Mouse (Mus musculus) lung, embryonic 16.5 days (tissue): ENCODE measurements at regions not wholly inside any gene's neighbourhood (a gene's known extent, or its start where the extent isn't known, plus 50 kb on each side); places are given as distances from the start of the nearest gene placed in this dataset.

ENCODE experiments used
- ATAC-seq: fragments of 200-750 bp; cut with Nextera tagmentation; 2 replicates; pipeline ENCODE4 v1.8.0; 2017; ENCODE audit warnings: low read depth, mild to moderate bottlenecking, moderate library complexity
- H3K27ac ChIP-seq: fragments of 300-500 bp; sonication (generic); 2 replicates; pipeline ENCODE4 v1.5.1; 2014; ENCODE audit warnings: mild to moderate bottlenecking, control low read depth, low read length
- H3K27me3 ChIP-seq: fragments of 300-500 bp; sonication (generic); 2 replicates; pipeline ENCODE4 v1.6.1; 2014; ENCODE audit warnings: low read depth, low read length, mixed read lengths; ENCODE audit not compliant: control insufficient read depth, insufficient read depth
- H3K36me3 ChIP-seq: fragments of 300-500 bp; sonication (generic); 2 replicates; pipeline ENCODE4 v1.6.1; 2014; ENCODE audit warnings: low read length; ENCODE audit not compliant: control insufficient read depth, insufficient read depth
- H3K4me1 ChIP-seq: fragments of 300-500 bp; sonication (generic); replicated peaks from 2 replicates; pipeline ENCODE4 v1.6.1; 2014; ENCODE audit warnings: low read length, mixed read lengths; ENCODE audit not compliant: control insufficient read depth, insufficient read depth
- H3K4me2 ChIP-seq: fragments of 300-500 bp; sonication (generic); 2 replicates; pipeline ENCODE4 v1.6.1; 2014; ENCODE audit warnings: low read depth, low read length, control low read depth
- H3K4me3 ChIP-seq: fragments of 300-500 bp; sonication (generic); 2 replicates; pipeline ENCODE4 v1.5.1; 2014; ENCODE audit warnings: mild to moderate bottlenecking, low read length, control low read depth
- H3K9ac ChIP-seq: fragments of 300-500 bp; sonication (generic); 2 replicates; pipeline ENCODE4 v1.6.1; 2014; ENCODE audit warnings: low read length, control low read depth
- H3K9me3 ChIP-seq: fragments of 300-500 bp; sonication (generic); 2 replicates; pipeline ENCODE4 v1.6.1; 2016; ENCODE audit warnings: low read length; ENCODE audit not compliant: control insufficient read depth
- WGBS: fragments of 180-500 bp; shearing (Covaris S2); extraction: QIAGEN DNeasy Blood & Tissue Kit; methylation state at CpG from one replicate; pipeline ENCODE4 v1.1.7; 2014; 5-methylcytosine and 5-hydroxymethylcytosine counted together

DNA sequence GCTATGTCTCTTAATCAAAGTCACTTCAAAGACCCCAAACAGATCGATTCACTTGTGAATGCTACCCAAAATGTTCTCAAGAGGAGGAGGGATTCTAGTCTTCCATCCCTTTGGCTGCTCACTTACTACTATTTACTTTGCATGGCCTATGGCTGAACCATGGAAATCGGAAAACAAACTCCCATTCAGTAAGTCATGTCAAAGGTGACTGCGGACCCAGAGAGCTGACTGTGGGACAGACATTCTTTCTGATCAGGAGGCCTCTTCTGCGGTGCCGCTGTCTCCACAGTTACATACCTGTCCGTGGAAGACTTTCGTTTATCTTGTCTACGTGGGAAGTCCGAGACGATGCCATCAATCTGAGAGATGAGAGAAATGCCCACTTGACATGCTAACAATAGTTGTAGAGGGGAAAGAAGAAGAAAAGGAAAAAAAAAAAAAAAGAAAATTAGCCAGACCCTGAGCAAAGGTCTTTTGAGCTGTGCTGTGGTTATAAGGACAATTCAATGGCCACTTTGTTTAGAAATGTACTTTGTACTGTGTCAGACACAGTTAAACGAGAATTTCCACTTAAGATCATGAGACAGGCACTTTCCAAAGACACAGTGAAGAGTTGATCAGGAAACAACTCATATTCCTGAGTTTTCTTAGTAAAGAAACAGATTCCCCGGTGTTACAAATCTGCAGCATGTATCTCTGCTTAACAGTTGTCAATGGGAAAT, 92.7 kb downstream of the Olig3 start:
- H3K4me1 ChIP-seq, result no peaks in the 10 kb centered on the region
- H3K9ac ChIP-seq, result no peak overlapping the region
- no peak overlapping the region for H3K27ac ChIP-seq
- no peaks in the 10 kb centered on the region for H3K9me3 ChIP-seq
- no peak overlapping the region for H3K4me2 ChIP-seq
- 46% methylated on average over 12 of the region's 12 CpGs for WGBS
- peaks cover 2% of the 10 kb centered on the region; the same call in 1 of the 2 replicates for H3K27me3 ChIP-seq
- no peak for ATAC-seq
- no peaks in the 10 kb centered on the region for H3K36me3 ChIP-seq
- no peak overlapping the region for H3K4me3 ChIP-seq

DNA sequence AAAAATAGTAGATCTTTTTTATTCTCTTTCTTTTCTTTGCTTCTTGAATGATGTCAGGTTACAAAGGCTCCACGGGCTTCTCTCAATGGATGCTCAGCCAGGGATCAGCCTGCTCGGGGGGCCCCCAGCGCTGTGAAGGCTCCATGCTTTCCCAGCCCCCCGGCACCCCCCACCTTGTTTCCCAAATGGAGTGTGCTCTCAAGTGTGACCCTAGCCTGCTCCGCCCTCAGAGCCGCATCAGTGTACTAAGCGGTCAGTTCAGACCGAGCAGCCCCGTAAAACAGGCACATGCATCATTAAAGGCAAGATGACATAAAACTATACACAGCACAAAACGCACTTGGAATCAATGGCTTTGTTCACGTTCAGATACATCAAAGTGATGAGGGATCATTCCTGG, 102.7 kb downstream of the Olig3 start:
- ATAC-seq, result no peak
- 68% methylated on average over 11 of the region's 11 CpGs for WGBS
- H3K27ac ChIP-seq, result no peak overlapping the region
- no peaks in the 10 kb centered on the region for H3K36me3 ChIP-seq
- no peak overlapping the region for H3K4me3 ChIP-seq
- H3K9me3 ChIP-seq, result no peaks in the 10 kb centered on the region
- H3K9ac ChIP-seq, result no peak overlapping the region
- no peaks in the 10 kb centered on the region for H3K4me1 ChIP-seq
- no peaks in the 10 kb centered on the region for H3K27me3 ChIP-seq
- no peak overlapping the region for H3K4me2 ChIP-seq

DNA sequence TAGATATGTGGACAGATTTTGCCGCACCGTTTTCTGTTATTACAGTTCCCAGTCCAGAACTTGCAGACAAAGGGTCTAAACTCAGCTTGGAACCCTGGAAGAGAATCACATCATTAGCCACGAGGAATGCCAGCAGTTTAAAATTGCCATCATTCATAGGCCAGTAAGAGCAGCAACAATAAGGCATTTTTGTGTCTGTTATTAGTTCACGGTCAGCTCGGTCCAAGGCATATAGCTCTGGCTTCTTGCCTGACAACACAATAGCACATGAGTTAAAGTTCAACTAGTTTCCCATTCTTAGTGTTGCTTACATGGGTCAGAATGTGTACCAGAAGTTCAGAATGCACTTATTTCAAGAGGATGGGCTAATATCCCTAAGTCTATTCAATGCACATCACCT, 103.4 kb downstream of the Olig3 start:
- Histone ChIP-seq H3K36me3 (no peaks in the 10 kb centered on the region), H3K9me3 (no peaks in the 10 kb centered on the region), H3K4me1 (no peaks in the 10 kb centered on the region), H3K4me3 (no peak overlapping the region), H3K27ac (no peak overlapping the region), H3K9ac (no peak overlapping the region), H3K27me3 (no peaks in the 10 kb centered on the region), H3K4me2 (no peak overlapping the region)
- WGBS, result 72% methylated on average over 5 of the region's 5 CpGs
- ATAC-seq, result no peak

DNA sequence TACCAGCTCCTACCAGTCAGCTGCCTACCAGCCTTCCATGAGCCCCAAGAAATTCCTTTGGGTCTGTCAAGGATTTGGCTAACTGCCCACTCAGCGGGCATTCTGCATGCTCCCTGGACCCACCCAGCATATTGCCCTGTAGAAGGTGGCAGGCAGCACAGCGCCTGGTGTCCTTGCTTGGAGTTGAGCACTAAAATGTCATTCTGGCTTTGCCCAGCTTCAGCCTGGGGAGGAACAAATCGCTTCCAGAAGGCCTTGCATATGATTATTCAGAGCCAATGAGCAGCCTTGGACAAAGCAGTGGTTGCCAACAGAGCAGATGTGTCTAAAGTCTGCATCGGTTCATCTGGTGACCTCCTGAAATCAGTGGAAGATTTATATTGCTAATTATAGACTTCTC, 103.8 kb downstream of the Olig3 start:
- WGBS, result 73% methylated on average over 4 of the region's 4 CpGs
- H3K4me3 ChIP-seq, result no peak overlapping the region
- no peaks in the 10 kb centered on the region for H3K36me3 ChIP-seq
- H3K27ac ChIP-seq, result no peak overlapping the region
- no peak overlapping the region for H3K9ac ChIP-seq
- no peak overlapping the region for H3K4me2 ChIP-seq
- no peaks in the 10 kb centered on the region for H3K27me3 ChIP-seq
- H3K4me1 ChIP-seq, result no peaks in the 10 kb centered on the region
- no peaks in the 10 kb centered on the region for H3K9me3 ChIP-seq
- ATAC-seq, result no peak

DNA sequence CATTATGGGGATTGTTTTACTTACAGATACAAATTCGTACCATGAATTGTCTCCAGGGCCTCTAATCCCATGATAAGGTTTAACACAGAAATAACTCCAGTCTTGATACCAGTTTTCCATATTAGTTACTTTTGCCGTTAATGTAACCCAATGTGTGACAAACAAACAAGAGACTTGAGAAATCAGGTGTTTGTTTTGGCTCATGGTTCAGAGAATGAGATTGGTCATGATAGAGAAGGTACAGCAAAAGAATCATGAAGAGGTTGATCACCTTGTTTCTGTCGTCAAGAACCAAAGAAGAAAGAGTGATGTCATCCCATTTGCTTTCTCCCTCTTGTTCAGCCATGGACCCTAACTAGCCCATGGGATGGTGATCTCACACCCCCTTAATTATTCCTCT, 107.5 kb downstream of the Olig3 start:
- Histone ChIP-seq H3K4me3 (no peak overlapping the region), H3K4me2 (no peak overlapping the region), H3K9ac (no peak overlapping the region), H3K4me1 (no peaks in the 10 kb centered on the region), H3K36me3 (no peaks in the 10 kb centered on the region), H3K27ac (no peak overlapping the region), H3K9me3 (no peaks in the 10 kb centered on the region), H3K27me3 (no peaks in the 10 kb centered on the region)
- WGBS, result 73% methylated on average over 3 of the region's 3 CpGs
- no peak for ATAC-seq

DNA sequence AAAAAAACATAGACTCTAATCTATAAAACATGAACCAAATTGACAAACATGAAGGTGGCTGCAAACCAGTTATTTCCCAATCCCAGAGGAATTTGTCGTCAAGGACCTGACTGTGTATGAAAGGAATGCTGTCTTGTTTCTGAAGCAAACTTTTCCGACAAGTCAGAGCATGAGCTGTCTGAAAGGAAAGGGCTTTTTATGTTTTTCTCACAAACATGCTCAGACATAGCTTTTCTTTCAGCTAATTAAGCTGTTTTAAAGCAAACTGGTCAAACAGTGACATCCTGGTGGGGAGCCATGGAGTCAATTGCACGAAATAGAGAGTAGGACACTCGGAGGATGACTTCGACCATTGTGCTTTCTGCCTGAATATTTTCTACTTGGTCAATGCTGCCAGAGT, 108.2 kb downstream of the Olig3 start:
- no peaks in the 10 kb centered on the region for H3K36me3 ChIP-seq
- H3K9ac ChIP-seq, result no peak overlapping the region
- ATAC-seq, result no peak
- H3K4me2 ChIP-seq, result no peak overlapping the region
- WGBS, result 57% methylated on average over 5 of the region's 5 CpGs
- H3K4me1 ChIP-seq, result no peaks in the 10 kb centered on the region
- H3K4me3 ChIP-seq, result no peak overlapping the region
- no peaks in the 10 kb centered on the region for H3K27me3 ChIP-seq
- H3K9me3 ChIP-seq, result no peaks in the 10 kb centered on the region
- H3K27ac ChIP-seq, result no peak overlapping the region

DNA sequence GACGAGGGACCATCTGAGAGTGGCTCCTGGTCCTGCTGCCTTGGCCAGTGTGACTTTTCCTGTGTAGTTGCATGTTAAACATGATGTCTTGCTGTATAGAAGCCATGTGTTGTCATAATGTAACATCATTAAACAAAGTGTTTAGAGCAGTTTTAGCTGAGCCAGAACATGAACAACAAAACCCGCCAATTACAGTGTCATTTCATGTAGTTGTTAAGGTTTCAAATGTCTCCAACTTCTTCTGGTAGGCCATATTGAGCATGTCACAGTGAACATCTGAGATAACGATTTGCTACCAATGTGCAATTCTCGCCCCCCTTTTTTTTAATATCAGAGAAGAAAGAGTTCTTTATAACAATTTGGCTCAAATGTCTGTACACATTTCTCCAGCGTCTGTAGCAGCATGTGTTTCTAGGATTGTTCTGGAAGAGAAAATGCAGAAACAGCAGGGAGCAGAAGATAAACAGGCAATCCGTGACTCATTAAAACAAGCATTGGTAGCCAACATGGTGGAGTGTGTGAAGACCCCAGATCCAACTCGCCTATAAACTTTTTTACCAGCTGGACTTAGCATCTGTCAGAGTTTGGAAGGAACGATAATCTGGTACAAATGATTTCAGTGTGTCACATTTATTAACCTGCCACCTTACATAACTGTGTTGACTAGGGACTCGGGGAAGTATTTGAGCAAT, 115.2 kb downstream of the Olig3 start:
- ATAC-seq, result no peak
- H3K4me3 ChIP-seq, result no peak overlapping the region
- no peaks in the 10 kb centered on the region for H3K27me3 ChIP-seq
- no peak overlapping the region for H3K9ac ChIP-seq
- no peaks in the 10 kb centered on the region for H3K36me3 ChIP-seq
- H3K27ac ChIP-seq, result no peak overlapping the region
- no peaks in the 10 kb centered on the region for H3K9me3 ChIP-seq
- WGBS, result 60% methylated on average over 9 of the region's 9 CpGs
- H3K4me2 ChIP-seq, result no peak overlapping the region
- no peaks in the 10 kb centered on the region for H3K4me1 ChIP-seq

DNA sequence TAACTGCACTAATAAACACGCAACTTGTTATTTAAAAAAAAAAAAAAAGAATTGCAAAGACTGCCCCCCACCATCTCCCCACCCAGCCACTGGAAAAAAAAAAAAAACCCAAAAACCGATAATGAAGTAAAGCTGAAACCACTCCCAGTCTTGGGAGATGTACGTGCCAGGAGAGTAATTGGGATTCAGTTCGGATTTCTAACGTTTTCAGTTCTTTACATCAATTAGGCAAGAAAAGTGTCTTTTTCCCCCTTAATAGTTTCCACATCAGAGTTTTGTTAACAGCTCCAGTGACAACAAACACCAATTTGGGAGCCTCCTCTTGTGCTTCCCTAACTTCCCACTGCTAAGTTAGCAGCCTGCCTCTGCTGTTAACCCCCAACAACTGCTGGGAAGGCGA, 115.7 kb downstream of the Olig3 start:
- no peak for ATAC-seq
- H3K4me2 ChIP-seq, result no peak overlapping the region
- H3K27me3 ChIP-seq, result no peaks in the 10 kb centered on the region
- H3K4me3 ChIP-seq, result no peak overlapping the region
- WGBS, result 49% methylated on average over 6 of the region's 6 CpGs
- no peaks in the 10 kb centered on the region for H3K9me3 ChIP-seq
- H3K4me1 ChIP-seq, result no peaks in the 10 kb centered on the region
- no peak overlapping the region for H3K9ac ChIP-seq
- H3K27ac ChIP-seq, result no peak overlapping the region
- H3K36me3 ChIP-seq, result no peaks in the 10 kb centered on the region

DNA sequence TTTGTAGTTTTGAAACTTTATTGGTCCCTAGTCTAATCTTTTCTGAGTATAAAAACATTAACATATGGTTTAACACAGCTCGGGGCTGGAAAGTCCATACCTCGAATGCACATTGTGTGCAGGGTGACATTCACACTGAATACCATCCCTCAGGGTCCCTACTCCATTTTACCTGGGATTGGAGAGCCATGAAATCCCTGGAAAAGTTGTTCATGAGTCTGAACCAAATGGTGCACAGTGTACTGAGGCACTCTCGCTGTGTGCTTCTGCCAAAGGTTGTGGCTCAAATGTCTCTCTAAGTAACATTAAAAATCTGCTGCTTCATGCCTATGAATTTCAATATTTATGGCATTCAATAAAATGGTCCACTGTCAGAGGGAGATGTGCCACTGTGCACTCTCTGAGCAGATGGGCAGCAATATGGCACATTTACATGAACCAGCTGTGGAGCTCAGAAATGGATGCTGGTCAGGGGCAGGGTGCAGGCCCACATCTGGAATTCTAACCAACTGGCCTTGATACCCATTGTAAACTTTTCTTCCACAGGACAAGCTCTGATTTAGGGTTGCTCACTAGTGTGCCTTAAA, 116.7 kb downstream of the Olig3 start:
- ATAC-seq, result no peak
- no peak overlapping the region for H3K27ac ChIP-seq
- no peaks in the 10 kb centered on the region for H3K9me3 ChIP-seq
- 82% methylated on average over 3 of the region's 3 CpGs for WGBS
- H3K4me2 ChIP-seq, result no peak overlapping the region
- H3K9ac ChIP-seq, result no peak overlapping the region
- H3K4me1 ChIP-seq, result no peaks in the 10 kb centered on the region
- H3K36me3 ChIP-seq, result no peaks in the 10 kb centered on the region
- no peak overlapping the region for H3K4me3 ChIP-seq
- no peaks in the 10 kb centered on the region for H3K27me3 ChIP-seq
